Mouse (Mus musculus): ENCODE data around the gene Tff3.

Gene Tff3

DNA sequence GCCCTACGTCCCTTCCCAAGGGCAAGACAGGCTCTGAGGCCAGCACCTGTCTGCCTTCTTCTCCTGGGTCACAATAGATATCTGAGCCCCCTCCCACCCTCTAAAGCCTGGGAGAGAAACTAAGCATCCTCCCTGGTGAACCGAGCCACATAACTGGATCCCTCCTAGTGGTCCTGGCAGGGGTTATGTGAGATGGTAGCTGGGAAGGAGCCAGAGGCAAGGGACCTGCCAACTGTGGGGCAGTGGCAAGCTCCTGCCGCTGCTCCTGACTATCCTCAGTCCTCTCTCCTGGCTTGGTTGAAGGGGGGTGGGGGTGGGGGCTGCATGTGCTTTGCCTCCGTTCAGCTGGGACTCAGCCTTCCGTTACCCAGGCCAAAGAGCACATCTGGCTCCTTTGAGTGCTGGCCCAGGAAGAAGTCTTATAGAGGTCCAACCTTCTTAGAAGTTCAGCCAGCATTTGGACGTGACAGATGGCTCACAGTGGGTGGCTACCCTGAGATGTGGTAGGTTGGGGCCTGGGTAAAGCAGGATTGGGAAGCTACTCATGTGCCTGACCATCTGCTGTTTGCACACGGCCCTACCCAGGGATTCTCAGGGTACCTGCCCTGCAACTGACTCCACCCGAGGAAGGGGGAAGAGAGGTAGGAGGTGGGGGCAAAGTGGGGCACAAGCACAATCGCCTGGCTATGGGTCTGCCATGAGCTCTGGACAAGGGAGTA lies 3.7 kb downstream of the Tff3 start:
- DNase-seq (ENCODE audit: low spot score in 2 of 2) = no peak

DNA sequence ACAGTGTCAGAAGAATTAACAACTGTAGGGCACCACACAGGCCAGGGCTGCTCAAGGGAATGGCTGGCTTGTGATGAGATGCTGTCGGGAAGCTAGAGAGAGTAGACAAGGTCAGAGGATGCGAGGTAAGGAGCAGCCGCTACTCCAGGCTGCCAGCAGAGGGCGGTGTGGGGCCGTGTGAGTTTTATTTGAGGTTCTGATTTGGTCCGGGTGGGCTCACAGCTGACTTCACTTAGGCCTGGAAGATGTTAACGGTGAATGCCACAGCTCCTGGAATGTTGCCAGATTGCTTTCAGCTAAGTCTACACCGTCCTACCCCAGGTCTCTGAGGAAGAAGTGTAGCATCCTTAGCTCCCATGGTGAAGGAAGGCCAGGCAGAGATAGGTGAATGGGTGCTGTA lies 7.5 kb downstream of the Tff3 start:
- DNase-seq (ENCODE audit: low spot score in 2 of 2) = no peak

DNA sequence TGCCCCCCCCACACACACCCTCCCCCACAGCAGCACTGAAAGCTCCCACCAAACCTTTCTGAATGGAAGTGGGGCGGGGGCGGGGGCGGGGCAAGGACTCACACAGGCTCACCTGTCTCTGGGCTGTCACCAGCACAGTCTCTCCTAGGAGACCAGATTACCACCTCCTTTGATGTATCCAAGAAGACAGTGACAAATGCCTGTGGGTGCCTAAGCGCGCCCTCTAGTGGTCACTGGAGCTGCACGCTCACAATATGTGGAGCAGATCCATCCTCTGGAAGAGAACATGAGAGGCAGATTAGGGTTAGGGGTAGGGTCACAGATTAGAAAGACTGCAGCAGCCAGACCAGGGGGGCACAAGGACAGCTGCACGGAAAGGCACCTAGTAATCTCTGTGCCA lies 10.0 kb downstream of the Tff3 start:
- peak; percentile 31 to 62 for DNase-seq (ENCODE audit: low spot score in 2 of 2)

GRCm38 (mm10) chr17:31117946-31118345 lies 11.5 kb downstream of the Tff3 start:
- no peak for DNase-seq (ENCODE audit: low spot score in 2 of 2)

DNA sequence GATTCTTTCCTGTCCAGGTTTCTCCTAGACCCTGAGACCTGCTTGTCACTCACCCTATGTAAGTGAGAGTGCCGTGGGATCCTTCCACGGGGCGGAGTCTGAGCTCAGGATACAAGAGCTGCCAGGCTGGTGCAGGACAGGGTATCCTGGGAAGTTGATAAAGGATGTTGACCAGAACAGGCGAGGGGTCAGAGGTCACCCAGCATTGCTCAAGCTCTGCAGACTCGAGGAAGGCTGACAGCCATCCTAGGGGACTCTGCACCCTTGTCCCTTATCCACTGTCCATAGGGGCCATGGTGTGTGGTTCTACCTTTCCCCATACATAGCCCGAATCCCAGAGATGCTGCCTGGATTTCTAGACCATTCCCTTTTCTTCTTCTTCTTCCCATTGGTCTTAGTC lies 13.4 kb downstream of the Tff3 start:
- no peak for DNase-seq (ENCODE audit: low spot score in 2 of 2)

DNA sequence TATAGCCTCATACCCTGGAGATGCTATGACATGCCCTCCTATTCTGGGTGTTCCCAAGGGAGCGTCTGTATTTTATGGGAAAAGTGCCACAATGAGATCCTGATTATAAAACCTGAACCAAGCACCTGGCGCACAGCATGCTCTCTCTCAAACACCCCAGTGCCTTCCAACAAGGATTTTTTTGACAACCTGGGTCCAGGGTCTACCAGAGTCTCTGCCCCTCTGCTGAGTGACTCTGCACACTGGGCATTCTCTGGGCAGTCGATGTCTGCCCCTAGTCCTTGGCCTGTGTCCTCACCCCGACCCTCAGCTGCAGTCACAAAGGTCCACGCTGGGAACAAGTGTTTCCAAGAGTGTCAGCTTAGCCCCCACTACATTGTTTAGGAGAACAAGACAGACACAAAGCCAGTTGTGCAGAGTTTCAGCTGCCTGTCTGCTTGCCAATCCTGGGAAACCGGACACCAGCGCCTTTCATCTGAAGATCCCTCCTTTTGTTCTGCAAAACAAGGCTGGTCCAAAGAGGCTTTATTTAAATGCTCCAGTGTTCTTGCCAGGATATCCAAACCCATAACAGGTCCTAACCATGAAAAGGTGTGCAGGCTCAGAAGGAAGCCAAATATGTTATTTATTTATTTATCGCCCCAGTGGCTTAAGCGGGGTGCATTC lies 16.1 kb downstream of the Tff3 start:
- DNase-seq (ENCODE audit: low spot score in 2 of 2) = no peak

DNA sequence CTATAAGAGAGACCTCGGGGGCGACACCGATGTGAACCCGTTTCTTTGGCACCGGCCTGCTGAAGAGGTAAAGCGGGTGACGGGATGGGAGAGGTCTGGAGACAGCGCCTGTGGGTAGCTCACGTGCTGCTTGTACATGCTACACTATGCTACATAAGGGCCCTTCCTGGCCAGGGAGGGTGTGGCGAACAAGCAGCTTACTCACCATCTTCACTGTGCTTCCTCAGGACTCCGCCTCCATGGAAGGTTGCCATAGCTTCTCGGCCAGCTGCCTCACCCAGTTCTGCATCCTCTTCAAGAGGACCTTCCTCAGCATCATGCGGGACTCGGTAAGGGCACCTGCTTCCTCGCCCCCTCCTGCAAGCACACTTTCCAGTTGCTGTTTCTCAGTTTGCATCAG lies 21.1 kb downstream of the Tff3 start:
- DNase-seq (ENCODE audit: low spot score in 2 of 2) = no peak

DNA sequence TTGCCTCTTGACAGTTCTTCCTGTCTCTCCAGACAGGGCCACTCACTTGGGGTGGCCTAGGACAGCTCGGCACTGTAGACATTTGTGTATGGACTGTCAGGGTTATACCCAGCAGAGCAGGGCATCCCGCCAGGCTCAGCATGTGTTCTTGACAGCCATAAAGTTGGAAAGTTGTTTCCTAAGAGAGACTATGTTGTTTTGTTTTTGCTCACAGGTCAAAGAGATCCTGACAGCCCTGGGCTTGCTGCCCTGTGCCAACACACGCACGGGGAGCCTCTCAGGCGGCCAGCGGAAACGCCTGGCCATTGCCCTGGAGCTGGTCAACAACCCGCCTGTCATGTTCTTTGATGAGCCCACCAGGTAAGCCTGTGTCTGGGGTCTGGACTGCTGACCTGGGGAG lies 25.6 kb downstream of the Tff3 start:
- peak in 1 of 2 experiments; percentile 17 for DNase-seq (ENCODE audit: low spot score in 2 of 2)

DNA sequence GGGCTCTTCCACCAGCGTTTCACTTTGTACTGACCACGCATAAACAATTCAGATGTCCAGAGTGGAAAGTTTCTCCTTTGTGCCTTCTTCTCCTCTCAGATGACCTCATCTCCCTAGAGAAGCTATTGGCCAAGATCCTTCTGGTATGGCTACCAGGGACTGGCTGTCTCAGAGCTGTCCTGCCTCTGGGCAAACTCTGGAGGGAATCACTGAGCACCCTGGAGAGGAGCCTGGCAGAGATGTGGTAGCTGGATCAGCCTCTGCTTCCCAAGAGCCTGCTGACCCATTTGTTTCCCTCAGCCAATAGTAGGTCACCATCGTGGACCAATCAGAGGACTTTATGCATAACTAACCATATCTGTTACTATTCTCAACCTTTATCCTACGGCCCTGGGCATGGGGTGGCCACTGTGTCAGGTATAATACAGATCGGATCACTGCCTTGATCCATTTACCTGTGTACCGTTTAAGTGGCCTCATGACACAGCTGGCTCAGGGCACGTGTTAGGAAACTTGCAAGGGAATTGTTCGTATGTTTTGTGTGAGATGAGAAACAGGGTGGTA lies 26.4 kb downstream of the Tff3 start:
- no peak for DNase-seq (ENCODE audit: low spot score in 2 of 2)

DNA sequence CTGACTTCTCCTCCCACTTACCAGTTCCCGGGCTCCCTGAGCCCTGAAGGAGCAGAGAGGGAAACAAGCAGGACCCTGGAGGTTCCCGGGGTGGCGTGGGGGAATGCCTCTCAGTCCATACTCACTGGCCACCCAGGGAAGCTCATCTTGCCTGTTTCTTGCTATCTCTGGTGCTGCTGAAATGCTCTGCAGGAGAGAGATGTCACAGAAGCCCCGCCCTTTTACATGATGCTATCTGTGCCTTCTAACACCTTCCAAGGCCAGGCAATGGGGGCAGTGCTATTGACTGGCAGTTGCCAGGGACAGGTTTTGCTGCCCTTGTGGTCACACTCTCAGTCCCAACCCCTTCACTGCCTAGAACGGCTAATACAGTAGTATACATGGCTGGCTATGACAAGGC lies 30.7 kb downstream of the Tff3 start:
- DNase-seq (ENCODE audit: low spot score in 2 of 2) = no peak

GRCm38 (mm10) chr17:31096893-31097292 lies 32.6 kb downstream of the Tff3 start:
- DNase-seq (ENCODE audit: low spot score in 2 of 2) = no peak

DNA sequence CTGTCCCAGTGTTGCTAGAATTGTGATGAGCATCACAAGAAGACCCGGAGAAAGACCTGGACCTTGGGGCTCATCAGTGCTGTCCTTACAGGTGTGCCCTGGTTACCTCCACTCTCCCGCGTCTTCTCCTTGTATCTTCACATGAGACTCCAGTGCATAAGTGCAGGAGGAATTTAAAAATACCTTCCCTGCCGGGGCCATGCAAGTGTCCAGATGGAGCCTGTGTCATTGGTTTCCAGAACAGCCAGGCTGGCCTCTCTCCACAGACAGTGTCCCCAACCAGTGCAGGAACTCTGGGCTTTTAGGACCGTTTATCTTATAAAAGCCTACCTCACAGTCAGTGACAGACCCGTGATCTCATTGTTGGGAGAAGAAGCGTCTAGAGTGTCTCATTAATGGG lies 33.9 kb downstream of the Tff3 start:
- no peak for DNase-seq (ENCODE audit: low spot score in 2 of 2)

DNA sequence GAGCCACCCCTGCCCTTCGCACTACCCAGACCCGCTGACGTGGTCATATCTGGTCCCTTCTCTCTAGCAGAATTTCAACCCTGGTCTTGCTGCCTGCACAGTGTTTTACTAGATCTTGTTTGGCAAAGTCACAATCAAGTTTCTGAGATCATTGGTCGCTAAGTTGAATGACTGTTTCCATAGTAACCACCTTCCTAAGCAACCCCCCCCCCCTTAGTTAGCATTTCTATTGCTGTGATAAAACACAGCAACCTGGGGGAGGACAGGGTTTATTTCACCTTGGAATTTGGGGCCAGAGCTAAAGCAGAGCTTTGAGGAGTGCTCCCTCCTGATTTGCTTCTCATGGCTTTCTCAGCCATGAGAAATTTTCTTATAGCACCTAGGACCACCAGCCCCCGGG lies 34.7 kb downstream of the Tff3 start:
- DNase-seq (ENCODE audit: low spot score in 2 of 2) = no peak

DNA sequence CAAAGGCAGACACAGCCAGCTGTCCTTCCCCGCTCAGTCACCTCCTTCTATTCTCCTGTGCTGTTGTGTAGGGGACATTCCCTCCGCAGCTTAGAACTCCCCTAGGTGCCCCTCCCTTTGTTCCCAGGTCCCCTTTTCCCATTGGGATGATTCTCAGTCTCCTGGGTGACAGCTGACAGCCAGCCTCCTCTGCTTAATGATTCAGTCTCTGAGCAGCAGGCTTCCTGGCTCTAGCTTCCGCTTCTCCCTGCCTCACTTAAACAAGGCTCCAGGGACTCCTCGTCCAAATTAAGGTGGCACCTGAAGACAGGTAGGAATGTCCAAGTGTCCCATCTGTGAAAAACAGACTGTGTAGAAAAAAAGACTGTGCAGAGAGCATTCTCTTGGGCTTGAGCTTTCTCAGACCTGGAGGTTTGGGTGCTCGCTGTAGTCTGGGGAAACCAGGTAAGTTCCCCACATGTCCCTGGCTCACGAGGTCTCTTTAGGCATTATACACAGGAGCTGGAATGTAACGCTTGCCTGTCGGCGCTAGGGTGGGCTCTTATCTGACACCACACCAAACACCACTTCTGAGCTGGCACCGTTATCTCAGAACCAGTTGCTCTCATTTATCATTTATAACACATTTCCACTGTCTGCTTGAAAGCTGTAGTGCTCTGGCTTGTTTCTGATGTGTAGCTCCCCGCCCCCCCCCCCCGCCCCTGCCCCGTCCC lies 38.3 kb downstream of the Tff3 start:
- no peak for DNase-seq (ENCODE audit: low spot score in 2 of 2)

DNA sequence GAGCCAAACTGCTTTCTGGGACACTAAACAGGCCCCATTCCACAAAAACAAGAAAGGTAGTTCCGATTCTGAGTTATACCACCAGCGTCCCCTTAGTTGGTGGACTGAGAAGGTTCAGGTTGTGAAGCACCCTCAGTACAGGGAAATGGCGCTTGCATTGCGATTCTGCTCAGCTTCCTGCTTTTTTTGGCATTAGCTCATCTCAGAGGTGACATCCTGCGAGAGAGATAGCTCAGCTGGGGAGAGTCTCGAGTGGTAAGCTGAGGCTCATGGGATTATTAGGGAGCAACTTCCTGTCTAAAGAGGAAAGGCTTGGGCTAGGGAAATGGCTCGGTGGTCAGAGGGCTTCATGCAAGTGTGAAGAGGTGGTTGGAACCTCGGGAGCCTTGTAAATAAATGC lies 39.6 kb downstream of the Tff3 start:
- no peak for DNase-seq (ENCODE audit: low spot score in 2 of 2)

DNA sequence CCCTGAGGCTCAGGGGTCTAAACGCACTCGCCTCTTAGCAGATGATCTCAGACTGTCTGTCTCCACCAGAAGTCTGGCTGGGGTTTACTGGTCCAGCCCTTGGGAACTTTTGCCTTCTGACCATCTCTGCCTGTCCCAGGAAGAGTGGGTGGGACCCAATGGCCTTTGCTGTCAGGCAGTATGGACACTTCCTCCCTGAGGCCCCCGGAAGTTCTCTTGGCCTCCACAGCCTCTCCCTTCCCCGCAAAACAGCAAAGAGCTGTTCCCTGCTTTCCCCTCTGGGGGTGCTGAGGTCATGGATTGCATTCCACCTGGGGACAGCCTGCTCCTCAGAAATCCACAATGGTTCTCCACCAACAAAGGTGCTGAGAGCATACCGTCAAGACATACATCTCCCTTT lies 40.7 kb downstream of the Tff3 start:
- DNase-seq (ENCODE audit: low spot score in 2 of 2) = no peak

DNA sequence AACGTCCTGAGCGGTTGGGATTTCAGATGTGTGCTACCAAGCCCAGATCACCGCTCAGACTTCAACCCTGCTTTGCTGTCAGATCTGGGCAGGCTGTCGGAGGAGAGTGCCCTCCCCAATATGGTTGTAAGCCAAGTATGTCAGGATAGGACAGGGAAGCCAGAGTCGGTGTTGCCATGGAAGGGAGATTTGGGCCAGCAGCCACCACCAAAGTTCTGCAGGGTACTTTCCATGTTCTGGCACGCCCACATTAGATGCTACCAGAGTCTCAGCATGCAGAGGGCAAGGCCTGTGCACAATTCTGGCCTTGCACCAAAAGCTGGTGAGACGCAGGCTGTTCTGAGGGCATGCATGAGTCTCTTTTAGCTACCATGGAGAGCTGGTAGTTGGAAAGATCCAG lies 43.2 kb downstream of the Tff3 start:
- DNase-seq (ENCODE audit: low spot score in 2 of 2) = peak in 1 of 2 experiments; percentile 34

- no peak for DNase-seq (ENCODE audit: low spot score in 2 of 2)
These were observed 43.9 kb downstream of the Tff3 start for GRCm38 (mm10) chr17:31085519-31085918.

DNA sequence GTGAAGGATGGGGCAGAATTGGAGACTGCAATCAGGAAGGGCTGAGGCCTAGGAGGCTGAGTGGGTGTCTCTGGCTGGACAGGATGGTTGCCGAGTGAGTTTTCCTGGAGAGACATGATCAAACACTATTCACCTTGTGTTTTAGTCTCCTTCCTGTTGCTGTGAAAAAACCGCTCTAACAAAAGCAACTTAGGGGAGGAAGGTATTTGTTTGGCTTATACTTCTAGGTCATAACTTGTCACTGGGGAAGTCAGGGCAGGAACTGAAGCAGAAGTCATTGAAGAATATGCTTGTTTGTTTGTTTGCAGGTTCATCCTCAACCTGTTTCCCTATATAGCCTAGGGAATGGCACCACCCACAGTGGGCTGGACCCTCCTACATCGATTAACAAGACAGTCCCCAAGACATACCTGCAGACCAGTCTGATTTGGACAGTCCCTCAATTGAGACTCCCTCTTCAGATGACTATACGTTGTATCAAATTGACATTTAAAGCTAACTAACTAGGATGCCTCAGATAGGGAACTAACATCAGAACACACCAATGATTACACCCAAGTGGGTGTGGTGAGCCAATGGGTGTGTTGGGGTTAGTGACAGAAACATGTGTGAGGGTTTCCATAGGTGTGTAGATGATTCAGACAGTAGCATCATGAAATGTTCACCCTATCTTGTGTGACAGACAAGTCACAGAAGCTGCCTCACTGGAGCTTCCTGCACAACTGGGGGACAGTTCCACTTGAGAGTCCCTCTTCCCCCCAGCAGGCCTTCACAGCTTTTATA lies 47.0 kb downstream of the Tff3 start:
- peak in 1 of 2 experiments; percentile 44 for DNase-seq (ENCODE audit: low spot score in 2 of 2)

DNA sequence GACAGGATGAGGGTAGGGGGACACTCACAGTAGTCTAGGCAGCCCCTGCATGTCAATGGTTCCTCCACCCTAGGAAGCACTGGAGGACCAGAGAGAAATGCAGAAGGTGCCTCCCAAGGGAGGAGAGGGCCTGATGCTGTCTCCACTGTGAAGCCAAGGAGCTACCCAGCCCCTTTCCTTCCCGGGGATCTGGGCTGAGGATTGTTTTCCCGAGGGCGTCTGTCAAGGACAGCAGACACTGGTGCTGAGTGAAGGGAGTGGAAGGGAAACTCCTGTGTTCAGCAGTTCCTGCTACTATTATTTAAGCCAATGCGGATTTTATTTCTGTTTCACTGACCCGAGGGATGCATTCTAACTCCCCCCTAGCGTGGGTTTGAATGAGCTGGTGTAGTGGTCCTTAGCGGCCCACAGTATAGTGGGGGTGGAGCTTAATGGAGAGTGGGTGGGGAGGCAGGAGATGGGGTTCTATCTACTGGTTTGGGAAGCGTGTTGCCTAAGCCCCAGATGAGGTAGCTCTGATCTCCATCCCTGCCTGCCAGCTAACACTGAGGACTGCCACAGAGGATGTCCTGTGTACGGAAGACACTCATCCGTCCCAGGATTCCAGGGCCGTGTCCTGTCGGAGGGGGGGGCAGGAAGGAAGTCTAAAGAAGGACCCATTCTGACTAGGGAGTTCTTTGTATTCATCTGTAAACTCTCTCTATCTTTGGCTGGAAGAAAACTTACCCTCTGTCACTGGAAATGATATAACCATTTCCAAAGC lies 50.2 kb downstream of the Tff3 start:
- DNase-seq (ENCODE audit: low spot score in 2 of 2) = peak in 1 of 2 experiments; percentile 68

GRCm38 (mm10) chr17:31078581-31078980 lies 50.9 kb downstream of the Tff3 start:
- no peak for DNase-seq (ENCODE audit: low spot score in 2 of 2)
